Mouse (Mus musculus): ENCODE results near the gene Agtr1a. TPM values are rescaled to one million over a fixed set of nuclear protein-coding genes. Genes with fewer than 3 reads are reported as not detected.

Agtr1a gene
- polyA plus RNA-seq, 1 experiment from 2014 or later = 1.3 TPM

DNA sequence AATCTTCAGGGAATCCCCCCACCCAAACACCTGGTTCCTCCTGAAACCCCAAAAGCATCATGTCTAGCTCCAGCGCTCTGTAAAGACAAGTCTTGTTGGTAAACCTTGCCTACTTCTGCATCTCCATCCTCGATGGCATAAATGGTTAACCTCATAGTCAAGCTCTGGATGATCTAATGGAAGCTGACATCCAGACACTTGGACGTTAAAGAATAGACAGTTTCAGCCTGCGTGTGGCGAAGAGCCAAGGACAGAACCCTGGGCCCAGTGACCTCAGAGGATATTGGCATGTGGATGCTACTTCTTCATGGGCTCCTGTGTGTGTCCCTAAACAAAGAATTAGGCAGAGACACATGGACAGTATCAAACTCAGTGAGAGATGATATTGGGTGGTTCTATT lies 42.6 kb downstream of the Agtr1a start:
- Histone ChIP-seq H3K9ac (ENCODE audit: low read length) (no peak overlapping the region), H3K36me3 (ENCODE audit: control insufficient read depth, insufficient read depth, low read length) (no peaks in the 10 kb centered on the region), H3K4me1 (ENCODE audit: control insufficient read depth, insufficient read depth, low read length) (no peaks in the 10 kb centered on the region), H3K27ac (ENCODE audit: low read depth, low read length) (no peak overlapping the region), H3K9me3 (replicated peaks; ENCODE audit: control insufficient read depth, low read length) (no peaks in the 10 kb centered on the region), H3K4me3 (ENCODE audit: low read depth, low read length) (no peak overlapping the region), H3K27me3 (replicated peaks; ENCODE audit: control insufficient read depth, insufficient read depth, low read length) (no peaks in the 10 kb centered on the region), H3K4me2 (ENCODE audit: low read length) (no peak overlapping the region)
- DNase-seq (ENCODE audit: low spot score) = no peak
- 91% methylated on average over 5 of the region's 5 CpGs for WGBS
- no peak for ATAC-seq

DNA sequence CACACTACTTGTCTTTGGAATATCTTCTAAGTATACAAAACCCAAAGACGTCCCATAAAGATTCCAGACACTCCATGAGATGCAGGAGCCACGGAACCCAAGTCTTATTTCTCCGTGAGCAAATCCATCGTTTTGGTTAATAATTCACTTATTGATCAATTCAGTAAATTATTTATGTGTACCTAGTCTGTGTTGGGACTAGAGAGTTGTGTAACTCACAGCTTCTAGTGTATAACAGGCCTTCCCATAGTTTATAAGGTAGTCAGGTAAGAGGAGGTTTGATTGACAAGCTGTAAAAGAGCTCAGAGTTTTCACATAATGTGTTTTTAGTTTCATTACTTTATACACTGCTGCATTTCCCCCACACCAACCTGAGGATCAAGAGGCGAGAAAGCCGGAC lies 48.9 kb downstream of the Agtr1a start:
- H3K9me3 ChIP-seq (replicated peaks; ENCODE audit: control insufficient read depth, low read length) = no peaks in the 10 kb centered on the region
- no peak overlapping the region for H3K9ac ChIP-seq (ENCODE audit: low read length)
- DNase-seq (ENCODE audit: low spot score) (no peak), ATAC-seq (no peak)
- no peaks in the 10 kb centered on the region for H3K4me1 ChIP-seq (ENCODE audit: control insufficient read depth, insufficient read depth, low read length)
- no peak overlapping the region for H3K4me3 ChIP-seq (ENCODE audit: low read depth, low read length)
- no peaks in the 10 kb centered on the region for H3K27me3 ChIP-seq (replicated peaks; ENCODE audit: control insufficient read depth, insufficient read depth, low read length)
- H3K27ac ChIP-seq (ENCODE audit: low read depth, low read length) = no peak overlapping the region
- WGBS = 91% methylated on average over 6 of the region's 6 CpGs
- no peaks in the 10 kb centered on the region for H3K36me3 ChIP-seq (ENCODE audit: control insufficient read depth, insufficient read depth, low read length)
- H3K4me2 ChIP-seq (ENCODE audit: low read length) = no peak overlapping the region

DNA sequence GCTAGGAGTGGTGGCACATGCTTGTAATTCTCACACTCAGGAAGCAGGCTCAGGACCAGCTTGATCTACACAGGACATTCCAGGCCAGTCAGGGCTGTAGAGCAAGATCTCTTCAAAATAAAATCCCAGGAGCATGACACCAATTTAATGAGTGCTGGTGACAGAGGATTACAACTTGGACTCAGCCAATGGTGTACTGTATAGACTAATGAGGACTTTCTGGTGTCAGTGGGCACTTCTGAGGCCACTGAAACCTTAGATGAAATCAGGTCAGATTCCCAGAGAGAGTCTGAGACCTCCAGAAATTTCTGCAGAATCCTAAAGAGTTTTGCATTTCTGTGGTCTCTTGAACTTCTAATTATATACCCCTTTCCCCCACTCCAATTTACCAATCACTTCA lies 57.9 kb downstream of the Agtr1a start:
- Histone ChIP-seq H3K9me3 (replicated peaks; ENCODE audit: control insufficient read depth, low read length) (no peaks in the 10 kb centered on the region), H3K27me3 (replicated peaks; ENCODE audit: control insufficient read depth, insufficient read depth, low read length) (no peaks in the 10 kb centered on the region), H3K4me3 (ENCODE audit: low read depth, low read length) (no peak overlapping the region), H3K4me1 (ENCODE audit: control insufficient read depth, insufficient read depth, low read length) (no peaks in the 10 kb centered on the region), H3K4me2 (ENCODE audit: low read length) (no peak overlapping the region), H3K27ac (ENCODE audit: low read depth, low read length) (no peak overlapping the region), H3K9ac (ENCODE audit: low read length) (no peak overlapping the region), H3K36me3 (ENCODE audit: control insufficient read depth, insufficient read depth, low read length) (no peaks in the 10 kb centered on the region)
- no peak for ATAC-seq
- no peak for DNase-seq (ENCODE audit: low spot score)

DNA sequence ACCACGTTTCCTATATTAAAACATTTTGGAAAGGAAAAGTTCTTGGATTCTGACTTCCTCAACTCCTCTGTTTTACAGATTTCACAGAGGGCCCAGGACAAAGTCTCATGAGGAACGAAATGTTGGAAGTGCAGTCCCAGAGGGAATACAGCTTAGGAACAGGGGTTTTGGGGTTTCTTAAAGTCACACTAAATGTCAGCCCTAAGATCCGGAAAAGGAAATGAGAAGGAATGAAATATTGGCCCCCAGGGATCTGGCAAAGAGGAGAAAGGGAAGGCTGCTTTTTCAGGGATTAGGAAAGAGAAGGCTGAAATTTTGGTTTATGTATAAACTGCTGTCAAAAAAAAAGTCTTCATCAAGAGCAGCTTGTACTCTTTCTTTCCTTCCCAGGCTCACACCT lies 60.2 kb downstream of the Agtr1a start:
- no peaks in the 10 kb centered on the region for H3K27me3 ChIP-seq (replicated peaks; ENCODE audit: control insufficient read depth, insufficient read depth, low read length)
- H3K9me3 ChIP-seq (replicated peaks; ENCODE audit: control insufficient read depth, low read length) = no peaks in the 10 kb centered on the region
- DNase-seq (ENCODE audit: low spot score) (no peak), ATAC-seq (no peak)
- H3K36me3 ChIP-seq (ENCODE audit: control insufficient read depth, insufficient read depth, low read length) = no peaks in the 10 kb centered on the region
- 77% methylated on average over 3 of the region's 3 CpGs for WGBS
- no peak overlapping the region for H3K4me3 ChIP-seq (ENCODE audit: low read depth, low read length)
- H3K4me2 ChIP-seq (ENCODE audit: low read length) = no peak overlapping the region
- H3K9ac ChIP-seq (ENCODE audit: low read length) = no peak overlapping the region
- no peak overlapping the region for H3K27ac ChIP-seq (ENCODE audit: low read depth, low read length)
- H3K4me1 ChIP-seq (ENCODE audit: control insufficient read depth, insufficient read depth, low read length) = no peaks in the 10 kb centered on the region

DNA sequence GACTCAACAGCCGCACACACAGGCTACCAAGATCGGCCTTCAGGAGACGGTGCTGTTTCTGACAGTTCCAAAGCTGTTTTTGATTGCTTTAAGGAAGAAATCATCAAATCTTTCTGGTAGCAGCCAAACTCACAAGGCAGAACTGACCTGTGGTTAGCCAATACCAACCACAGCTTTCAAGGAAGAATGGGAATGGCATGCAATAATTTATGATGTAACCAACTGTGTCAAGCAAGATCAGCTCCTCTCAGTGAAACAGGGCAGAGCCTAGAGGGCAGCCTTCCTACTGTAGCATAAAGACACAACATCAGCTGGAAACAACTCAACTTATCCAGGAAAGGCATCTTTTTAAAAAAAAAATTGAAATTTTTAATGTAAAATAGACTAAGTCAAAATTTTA lies 62.6 kb downstream of the Agtr1a start:
- 95% methylated on average over 3 of the region's 3 CpGs for WGBS

DNA sequence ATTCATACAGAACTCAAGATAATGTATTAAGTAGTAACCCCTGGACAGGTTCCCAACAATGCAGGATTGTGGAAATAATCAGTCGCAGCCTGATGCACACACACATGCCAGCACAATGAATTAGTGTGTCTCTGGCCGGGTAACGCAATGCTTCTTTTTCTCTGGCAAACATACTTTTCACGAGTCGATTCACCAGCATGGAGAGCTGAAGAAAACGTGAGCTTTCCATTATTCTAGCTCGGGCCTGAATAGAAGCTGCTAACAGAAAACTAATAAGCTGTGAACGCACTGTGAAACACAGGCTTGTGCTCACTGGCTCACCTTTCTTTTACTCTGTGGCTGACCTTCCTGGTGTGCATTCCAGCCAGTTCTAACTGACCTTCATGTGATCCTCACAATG lies 64.4 kb downstream of the Agtr1a start:
- no peaks in the 10 kb centered on the region for H3K27me3 ChIP-seq (replicated peaks; ENCODE audit: control insufficient read depth, insufficient read depth, low read length)
- no peaks in the 10 kb centered on the region for H3K36me3 ChIP-seq (ENCODE audit: control insufficient read depth, insufficient read depth, low read length)
- H3K4me1 ChIP-seq (ENCODE audit: control insufficient read depth, insufficient read depth, low read length) = no peaks in the 10 kb centered on the region
- no peak overlapping the region for H3K9ac ChIP-seq (ENCODE audit: low read length)
- WGBS = 18% methylated on average over 8 of the region's 8 CpGs
- no peak overlapping the region for H3K4me3 ChIP-seq (ENCODE audit: low read depth, low read length)
- ATAC-seq (no peak), DNase-seq (ENCODE audit: low spot score) (peak; percentile 20)
- H3K9me3 ChIP-seq (replicated peaks; ENCODE audit: control insufficient read depth, low read length) = no peaks in the 10 kb centered on the region
- H3K27ac ChIP-seq (ENCODE audit: low read depth, low read length) = no peak overlapping the region
- H3K4me2 ChIP-seq (ENCODE audit: low read length) = no peak overlapping the region

More for the DNA sequence above, 62.6 kb downstream of the Agtr1a start:
- no peak overlapping the region for H3K9ac ChIP-seq (ENCODE audit: low read length)
- no peaks in the 10 kb centered on the region for H3K36me3 ChIP-seq (ENCODE audit: control insufficient read depth, insufficient read depth, low read length)
- DNase-seq (ENCODE audit: low spot score) (no peak), ATAC-seq (no peak)
- H3K9me3 ChIP-seq (replicated peaks; ENCODE audit: control insufficient read depth, low read length) = no peaks in the 10 kb centered on the region
- no peaks in the 10 kb centered on the region for H3K4me1 ChIP-seq (ENCODE audit: control insufficient read depth, insufficient read depth, low read length)
- H3K27me3 ChIP-seq (replicated peaks; ENCODE audit: control insufficient read depth, insufficient read depth, low read length) = no peaks in the 10 kb centered on the region
- no peak overlapping the region for H3K27ac ChIP-seq (ENCODE audit: low read depth, low read length)
- no peak overlapping the region for H3K4me3 ChIP-seq (ENCODE audit: low read depth, low read length)
- no peak overlapping the region for H3K4me2 ChIP-seq (ENCODE audit: low read length)

DNA sequence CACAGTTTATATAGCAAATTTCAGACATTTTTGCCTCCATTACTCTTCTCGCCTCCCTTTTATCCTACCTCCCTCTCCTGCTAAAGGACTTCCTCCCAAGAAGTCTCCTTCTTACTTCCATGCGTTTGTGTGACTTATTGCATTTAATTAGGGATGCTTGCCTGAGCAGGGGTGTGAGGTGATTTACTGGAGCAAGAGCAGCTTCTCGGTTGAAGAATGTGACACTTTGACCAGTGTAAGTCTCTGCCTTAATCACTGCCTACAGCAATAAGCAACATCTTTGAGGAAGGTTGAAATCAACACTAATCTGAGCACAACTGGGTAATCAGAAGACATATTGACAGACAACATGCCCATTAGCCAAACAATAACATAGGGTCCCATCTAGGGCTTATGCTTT lies 67.6 kb downstream of the Agtr1a start:
- no peak overlapping the region for H3K27ac ChIP-seq (ENCODE audit: low read depth, low read length)
- H3K9ac ChIP-seq (ENCODE audit: low read length) = no peak overlapping the region
- H3K36me3 ChIP-seq (ENCODE audit: control insufficient read depth, insufficient read depth, low read length) = no peaks in the 10 kb centered on the region
- whole genome bisulfite sequencing = 66% methylated on average over 3 of the region's 3 CpGs
- DNase-seq (ENCODE audit: low spot score) (no peak), ATAC-seq (no peak)
- H3K4me1 ChIP-seq (ENCODE audit: control insufficient read depth, insufficient read depth, low read length) = no peaks in the 10 kb centered on the region
- no peaks in the 10 kb centered on the region; the same call in 1 of the 2 replicates for H3K9me3 ChIP-seq (replicated peaks; ENCODE audit: control insufficient read depth, low read length)
- H3K27me3 ChIP-seq (replicated peaks; ENCODE audit: control insufficient read depth, insufficient read depth, low read length) = no peaks in the 10 kb centered on the region
- H3K4me2 ChIP-seq (ENCODE audit: low read length) = no peak overlapping the region
- H3K4me3 ChIP-seq (ENCODE audit: low read depth, low read length) = no peak overlapping the region

DNA sequence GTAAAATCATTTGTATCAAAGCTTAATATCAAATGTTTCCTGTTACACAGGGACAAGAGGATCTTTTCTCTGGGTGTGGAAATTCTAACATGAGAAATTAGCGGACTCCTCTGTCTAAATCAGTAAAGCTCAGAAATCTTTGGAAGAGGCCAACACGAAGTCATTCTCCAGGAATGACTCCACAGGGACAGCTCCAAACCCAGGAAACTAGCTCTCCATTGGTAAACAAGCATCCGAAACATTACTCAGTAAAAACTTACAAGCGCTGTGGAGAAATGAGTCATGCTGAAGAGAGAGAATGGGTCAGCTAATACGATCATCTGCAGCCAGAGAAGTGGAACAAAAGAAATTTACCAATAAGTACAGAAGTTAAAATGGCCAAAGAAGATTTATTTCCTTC lies 82.4 kb downstream of the Agtr1a start:
- Histone ChIP-seq H3K36me3 (ENCODE audit: control insufficient read depth, insufficient read depth, low read length) (no peaks in the 10 kb centered on the region), H3K4me2 (ENCODE audit: low read length) (no peak overlapping the region), H3K4me3 (ENCODE audit: low read depth, low read length) (no peak overlapping the region), H3K27ac (ENCODE audit: low read depth, low read length) (no peak overlapping the region), H3K27me3 (replicated peaks; ENCODE audit: control insufficient read depth, insufficient read depth, low read length) (no peaks in the 10 kb centered on the region), H3K9ac (ENCODE audit: low read length) (no peak overlapping the region), H3K9me3 (replicated peaks; ENCODE audit: control insufficient read depth, low read length) (no peaks in the 10 kb centered on the region), H3K4me1 (ENCODE audit: control insufficient read depth, insufficient read depth, low read length) (no peaks in the 10 kb centered on the region)
- ATAC-seq (no peak), DNase-seq (ENCODE audit: low spot score) (no peak)
- 88% methylated on average over 5 of the region's 5 CpGs for WGBS

DNA sequence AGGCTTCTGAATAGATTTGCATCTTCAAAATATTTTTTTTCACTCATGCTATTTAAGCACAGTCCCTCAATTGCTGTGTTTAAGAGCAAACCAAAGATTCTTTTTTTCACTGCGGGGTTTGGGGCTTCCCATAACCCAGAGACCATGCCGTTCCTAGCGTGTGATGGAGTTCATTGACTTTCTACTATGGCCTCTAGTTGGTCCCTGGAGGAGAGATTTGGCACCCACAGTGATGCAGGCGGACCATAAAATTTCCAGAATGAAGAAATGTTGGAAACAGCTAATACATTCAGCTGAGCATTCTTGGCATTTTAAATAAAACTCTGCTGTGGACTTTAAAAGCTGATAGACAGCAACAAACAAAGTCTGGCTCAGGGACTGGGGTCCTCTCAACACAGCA lies 90.8 kb downstream of the Agtr1a start:
- no peaks in the 10 kb centered on the region for H3K36me3 ChIP-seq (ENCODE audit: control insufficient read depth, insufficient read depth, low read length)
- H3K27ac ChIP-seq (ENCODE audit: low read depth, low read length) = no peak overlapping the region
- H3K9me3 ChIP-seq (replicated peaks; ENCODE audit: control insufficient read depth, low read length) = no peaks in the 10 kb centered on the region
- ATAC-seq (no peak), DNase-seq (ENCODE audit: low spot score) (no peak)
- H3K9ac ChIP-seq (ENCODE audit: low read length) = no peak overlapping the region
- H3K4me3 ChIP-seq (ENCODE audit: low read depth, low read length) = no peak overlapping the region
- H3K27me3 ChIP-seq (replicated peaks; ENCODE audit: control insufficient read depth, insufficient read depth, low read length) = no peaks in the 10 kb centered on the region
- 86% methylated on average over 4 of the region's 4 CpGs for WGBS
- H3K4me1 ChIP-seq (ENCODE audit: control insufficient read depth, insufficient read depth, low read length) = no peaks in the 10 kb centered on the region
- no peak overlapping the region for H3K4me2 ChIP-seq (ENCODE audit: low read length)

DNA sequence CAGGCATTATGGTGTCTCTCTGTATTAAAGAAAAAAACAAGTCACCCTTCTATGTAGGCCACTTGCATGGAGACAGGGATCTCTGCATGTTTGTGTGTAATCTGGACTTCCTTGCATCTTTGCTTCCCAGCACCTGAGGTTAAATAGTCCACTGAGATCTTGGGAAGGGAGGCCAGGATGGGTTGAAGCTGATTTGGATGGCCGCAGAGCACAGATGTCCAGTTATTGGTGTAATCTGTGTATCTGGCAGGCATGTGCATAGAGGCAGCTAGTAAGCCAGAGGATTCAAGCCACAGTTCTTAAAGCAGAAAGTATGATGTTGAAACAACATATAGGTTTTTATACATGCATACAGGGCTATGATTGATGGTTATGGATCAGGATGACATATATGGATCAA lies 91.2 kb downstream of the Agtr1a start:
- ATAC-seq (no peak), DNase-seq (ENCODE audit: low spot score) (no peak)
- no peaks in the 10 kb centered on the region for H3K4me1 ChIP-seq (ENCODE audit: control insufficient read depth, insufficient read depth, low read length)
- 96% methylated on average over 1 of the region's 1 CpGs for WGBS
- H3K9ac ChIP-seq (ENCODE audit: low read length) = no peak overlapping the region
- H3K36me3 ChIP-seq (ENCODE audit: control insufficient read depth, insufficient read depth, low read length) = no peaks in the 10 kb centered on the region
- H3K4me2 ChIP-seq (ENCODE audit: low read length) = no peak overlapping the region
- no peak overlapping the region for H3K4me3 ChIP-seq (ENCODE audit: low read depth, low read length)
- no peak overlapping the region for H3K27ac ChIP-seq (ENCODE audit: low read depth, low read length)
- H3K9me3 ChIP-seq (replicated peaks; ENCODE audit: control insufficient read depth, low read length) = no peaks in the 10 kb centered on the region
- no peaks in the 10 kb centered on the region for H3K27me3 ChIP-seq (replicated peaks; ENCODE audit: control insufficient read depth, insufficient read depth, low read length)
